Mouse (Mus musculus): ENCODE measurements around the gene Sypl. TPM values are rescaled to one million over a fixed set of nuclear protein-coding genes. Genes with fewer than 3 reads are reported as not detected.

The Sypl gene
- 10 to 100 TPM; 76.4 to 76.8 TPM for total RNA-seq (2023)

GRCm38 (mm10) chr12:32953596-32954215 is at the start of gene Sypl:
Gene Sypl (plus strand): TSS chr12:32953891.

Other genes starting within 250 kb of the Sypl start
- 10 to 100 TPM; 25.9 to 38.8 TPM for gene Nampt, start 134.3 kb upstream of the Sypl start, total RNA-seq (2023)
- gene Cdhr3, start 139.0 kb downstream of the Sypl start, total RNA-seq (2023), result not detected
- gene Atxn7l1, start 193.8 kb downstream of the Sypl start, total RNA-seq (2023), result 100 to 1,000 TPM; 147 to 165 TPM